Mouse (Mus musculus): ENCODE measurements around the gene Serp2. TPM values are rescaled to one million over a fixed set of nuclear protein-coding genes. Genes with fewer than 3 reads are reported as not detected.

The Serp2 gene
- polyA plus RNA-seq, 1 experiment from 2014 or later = 43.4 TPM

Other genes with a start within 250 kb of the Serp2 start
- gene Tsc22d1, start 141.9 kb downstream of the Serp2 start, polyA plus RNA-seq (2016; fragmentation: Nextera tagmentation; extraction: Ambion mirVana) = 381 and 460 TPM in 2 replicates

Data from forebrain, embryonic 12.5 days (tissue).